Mouse (Mus musculus) natural killer cell, adult 2 months (primary cell): ENCODE measurements around the gene Cdkn2b.
A peak's percentile ranks its signal among the peaks of the same experiment; 100 is the strongest.

Experiments used
- DNase-seq, 2 experiments: peaks; one replicate each; pipeline ENCODE4 v3.0.0; 2022; ENCODE audit warnings: low spot score in 2 of 2

Cdkn2b gene

GRCm38 (mm10) chr4:89310491-89311254 lies at the start of gene Cdkn2b:
TSS of gene Cdkn2b (minus strand) at chr4:89311039.
- DNase-seq, result peak; percentile 88

GRCm38 (mm10) chr4:89360349-89360748 lies 49.5 kb upstream of the Cdkn2b start:
- no peak for DNase-seq

- DNase-seq, result no peak
Measured at GRCm38 (mm10) chr4:89359506-89359905, 48.7 kb upstream of the Cdkn2b start.

GRCm38 (mm10) chr4:89353935-89354334 lies 43.1 kb upstream of the Cdkn2b start:
- no peak for DNase-seq

- DNase-seq, result no peak
Measured at GRCm38 (mm10) chr4:89353071-89353582, 42.3 kb upstream of the Cdkn2b start.

- no peak for DNase-seq
Measured at GRCm38 (mm10) chr4:89351474-89351873, 40.6 kb upstream of the Cdkn2b start.

GRCm38 (mm10) chr4:89350938-89351451 lies 40.2 kb upstream of the Cdkn2b start:
- DNase-seq, result no peak

- DNase-seq, result no peak
Measured at GRCm38 (mm10) chr4:89350391-89350790, 39.6 kb upstream of the Cdkn2b start.

- DNase-seq, result no peak
Measured at GRCm38 (mm10) chr4:89348842-89349241, 38.0 kb upstream of the Cdkn2b start.

GRCm38 (mm10) chr4:89313461-89313860 lies 2.6 kb upstream of the Cdkn2b start:
- no peak for DNase-seq

GRCm38 (mm10) chr4:89309996-89310395 lies 843 bp downstream of the Cdkn2b start:
- DNase-seq, result no peak

GRCm38 (mm10) chr4:89308001-89308400 lies 2.8 kb downstream of the Cdkn2b start:
- no peak for DNase-seq

- DNase-seq, result no peak
Measured at GRCm38 (mm10) chr4:89306798-89307365, 4.0 kb downstream of the Cdkn2b start.

GRCm38 (mm10) chr4:89305691-89306090 lies 5.1 kb downstream of the Cdkn2b start:
- no peak for DNase-seq

GRCm38 (mm10) chr4:89303281-89303995 lies 7.4 kb downstream of the Cdkn2b start:
- DNase-seq, result no peak

GRCm38 (mm10) chr4:89302129-89302528 lies 8.7 kb downstream of the Cdkn2b start:
- no peak for DNase-seq

- no peak for DNase-seq
Measured at GRCm38 (mm10) chr4:89299721-89300120, 11.1 kb downstream of the Cdkn2b start.

GRCm38 (mm10) chr4:89295441-89296220 lies 15.2 kb downstream of the Cdkn2b start:
- DNase-seq, result no peak

- DNase-seq, result peak in 1 of 2 experiments; percentile 18
Measured at GRCm38 (mm10) chr4:89294486-89295440, 16.1 kb downstream of the Cdkn2b start, which contains the start of gene Cdkn2a. TSS of gene Cdkn2a (minus strand) at chr4:89294653.

GRCm38 (mm10) chr4:89294091-89294485 lies 16.8 kb downstream of the Cdkn2b start:
- no peak for DNase-seq
